In genomic region chr5:118605424-118606067, GRCm38 (mm10) we compare ENCODE assay signal across 10 mouse cellular contexts.
"Had no signal": no experiment of that assay in that cellular context is flagged by ENCODE, and none has a peak within 500 bp of the region (broad histone marks: within the 10 kb centered on the region; RNA-seq: fewer than 3 reads in every experiment).

No protein-coding gene starts in this region.

- ATAC-seq: midbrain, embryonic 15.5 days had no signal

- H3K9me3 ChIP-seq: limb, embryonic 12.5 days; midbrain, embryonic 15.5 days; neural tube, embryonic 12.5 days had no signal

- H3K36me3 ChIP-seq: limb, embryonic 12.5 days; midbrain, embryonic 15.5 days; neural tube, embryonic 12.5 days had no signal

- H3K27me3 ChIP-seq: limb, embryonic 12.5 days; midbrain, embryonic 15.5 days; neural tube, embryonic 12.5 days had no signal

- H3K9ac ChIP-seq: limb, embryonic 12.5 days; liver, embryonic 14.5 days; midbrain, embryonic 15.5 days; neural tube, embryonic 12.5 days had no signal

- H3K4me2 ChIP-seq: limb, embryonic 12.5 days; midbrain, embryonic 15.5 days; neural tube, embryonic 12.5 days had no signal

- H3K27ac ChIP-seq: kidney, postnatal 0 days; limb, embryonic 12.5 days; liver, embryonic 14.5 days; midbrain, embryonic 15.5 days; neural tube, embryonic 12.5 days; stomach, postnatal 0 days had no signal

- H3K4me3 ChIP-seq: limb, embryonic 12.5 days; midbrain, embryonic 15.5 days; neural tube, embryonic 12.5 days had no signal

- DNase-seq: kidney, adult 8-10 months; kidney, postnatal 36 days; lung, adult 18-20 months; thymus, postnatal 4 days had no signal
